Mouse (Mus musculus) heart, adult 11 months (tissue): ENCODE measurements at regions not wholly inside any gene's neighbourhood (a gene's known extent, or its start where the extent isn't known, plus 50 kb on each side); places are given as distances from the start of the nearest gene placed in this dataset.
A peak's percentile ranks its signal among the peaks of the same experiment; 100 is the strongest.

Source experiments
- DNase-seq: peaks from one replicate; pipeline ENCODE4 v3.0.0; 2022

- no peak for DNase-seq
Observed at GRCm38 (mm10) chr8:41648276-41648675, 231.4 kb upstream of the Frg1 start.

GRCm38 (mm10) chr8:41644626-41645025 is 227.8 kb upstream of the Frg1 start:
- no peak for DNase-seq

GRCm38 (mm10) chr8:41623841-41624240 is 207.0 kb upstream of the Frg1 start:
- DNase-seq = no peak

- DNase-seq = no peak
Observed at GRCm38 (mm10) chr8:41600255-41600654, 183.4 kb upstream of the Frg1 start.

GRCm38 (mm10) chr8:41594446-41594845 is 177.6 kb upstream of the Frg1 start:
- no peak for DNase-seq

GRCm38 (mm10) chr8:41593666-41594042 is 176.8 kb upstream of the Frg1 start:
- no peak for DNase-seq

- no peak for DNase-seq
Observed at GRCm38 (mm10) chr8:41592741-41593665, 176.1 kb upstream of the Frg1 start.

- no peak for DNase-seq
Observed at GRCm38 (mm10) chr8:41592174-41592573, 175.3 kb upstream of the Frg1 start.

- DNase-seq = no peak
Observed at GRCm38 (mm10) chr8:41588157-41588556, 171.3 kb upstream of the Frg1 start.

- no peak for DNase-seq
Observed at GRCm38 (mm10) chr8:41573027-41573885, 156.4 kb upstream of the Frg1 start.

- DNase-seq = no peak
Observed at GRCm38 (mm10) chr8:41570566-41570965, 153.7 kb upstream of the Frg1 start.

GRCm38 (mm10) chr8:41561995-41562394 is 145.1 kb upstream of the Frg1 start:
- DNase-seq = peak; percentile 75

- DNase-seq = no peak
Observed at GRCm38 (mm10) chr8:41556819-41557218, 139.9 kb upstream of the Frg1 start.

GRCm38 (mm10) chr8:41552747-41553534 is 136.1 kb upstream of the Frg1 start:
- DNase-seq = no peak

GRCm38 (mm10) chr8:41551925-41552414 is 135.1 kb upstream of the Frg1 start:
- no peak for DNase-seq

- DNase-seq = no peak
Observed at GRCm38 (mm10) chr8:41550095-41550420, 133.2 kb upstream of the Frg1 start.

- DNase-seq = no peak
Observed at GRCm38 (mm10) chr8:41549220-41550094, 132.6 kb upstream of the Frg1 start.

GRCm38 (mm10) chr8:41547730-41548368 is 131.0 kb upstream of the Frg1 start:
- DNase-seq = no peak

- no peak for DNase-seq
Observed at GRCm38 (mm10) chr8:41532212-41532611, 115.3 kb upstream of the Frg1 start.

- no peak for DNase-seq
Observed at GRCm38 (mm10) chr8:41529581-41529980, 112.7 kb upstream of the Frg1 start.

- DNase-seq = peak; percentile 36
Observed at GRCm38 (mm10) chr8:41526283-41526682, 109.4 kb upstream of the Frg1 start.
